Mouse (Mus musculus) skeletal muscle tissue, adult 2 months (tissue): Measurements from ENCODE around the gene Slc25a21.

Experiments
- DNase-seq: peaks from one replicate; pipeline ENCODE4 v3.0.0-alpha.2; 2012; ENCODE audit warnings: low read depth, low spot score

Gene Slc25a21

GRCm38 (mm10) chr12:56691001-56691400 is 506.3 kb downstream of the Slc25a21 start:
- no peak for DNase-seq

DNA sequence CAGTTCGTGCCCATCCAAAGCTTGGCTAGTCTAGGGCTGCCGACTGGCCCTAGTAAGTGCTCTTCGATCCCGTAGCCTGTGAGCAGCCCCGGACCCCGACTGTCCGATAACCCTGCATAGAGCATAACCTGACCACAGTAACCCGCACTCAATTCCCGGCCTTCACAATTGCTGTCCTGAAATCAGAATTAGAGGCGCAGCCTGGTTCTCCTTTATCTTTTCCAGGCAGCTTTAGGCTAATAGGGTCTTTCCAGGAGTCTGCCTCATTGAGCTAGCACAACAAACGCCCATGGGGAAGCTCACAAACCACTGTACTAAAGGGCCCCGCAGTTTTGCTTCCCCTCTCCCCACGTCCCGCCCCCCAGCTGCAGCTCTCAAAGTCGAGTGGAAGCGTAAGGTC is 506.9 kb downstream of the Slc25a21 start:
- DNase-seq = no peak

DNA sequence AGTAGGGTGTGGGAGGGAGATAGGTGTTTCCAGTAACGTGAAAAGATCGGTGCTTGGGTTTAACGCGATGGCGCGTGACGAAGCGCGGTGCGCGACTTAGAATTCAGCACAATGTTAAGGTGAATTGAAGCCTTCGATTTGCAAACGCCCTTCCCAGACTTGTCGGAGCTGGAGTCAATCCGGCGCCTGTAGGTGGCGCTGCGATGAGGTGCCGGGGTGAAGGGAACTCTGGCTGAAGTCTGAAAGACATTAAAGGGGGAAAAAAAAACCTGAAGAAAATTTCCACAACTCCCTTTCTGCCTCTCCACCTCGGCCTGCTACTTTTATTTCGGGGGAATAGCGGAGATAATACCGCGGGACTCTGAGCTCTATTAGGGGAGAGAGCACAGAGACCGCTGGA is 507.5 kb downstream of the Slc25a21 start:
- DNase-seq = no peak

- no peak for DNase-seq
Observed at GRCm38 (mm10) chr12:56689331-56689730, 507.9 kb downstream of the Slc25a21 start.

DNA sequence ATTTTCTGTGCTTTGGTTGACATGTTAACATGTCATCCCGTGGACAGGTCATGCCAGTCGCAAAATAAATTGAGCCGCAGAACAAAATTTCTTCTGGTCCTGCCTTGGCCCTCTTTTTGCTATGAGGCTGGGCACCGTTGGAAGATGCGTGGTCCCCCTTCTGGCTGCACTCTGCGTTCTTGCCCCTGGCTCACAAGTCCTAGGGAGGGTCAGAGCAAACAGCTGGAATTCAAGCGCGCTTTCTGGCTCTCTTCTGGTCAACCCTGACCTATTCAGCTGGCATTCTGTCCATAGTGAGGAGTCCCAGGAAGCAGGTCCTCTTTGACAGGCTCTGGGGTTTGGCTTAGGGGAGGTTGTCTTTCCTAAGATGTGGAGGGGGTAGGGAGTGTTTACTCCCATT is 508.4 kb downstream of the Slc25a21 start:
- DNase-seq = no peak

DNA sequence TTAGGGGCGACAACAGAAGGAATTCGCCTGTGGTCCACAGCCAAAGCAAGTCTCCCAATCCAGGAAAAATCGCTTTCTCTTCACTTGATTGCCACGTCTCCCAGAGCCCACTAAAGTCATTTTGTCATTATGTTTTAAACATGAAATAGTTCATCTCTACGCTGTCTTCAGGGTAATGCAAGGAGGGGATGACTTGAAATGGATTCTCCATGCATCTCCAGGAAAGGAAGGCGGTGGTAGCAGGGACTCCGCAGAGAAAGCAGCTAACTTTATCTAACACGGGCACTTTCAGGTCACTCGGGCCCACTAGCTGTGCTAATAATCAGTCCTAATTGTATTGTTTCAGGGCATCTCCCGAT is 508.8 kb downstream of the Slc25a21 start:
- no peak for DNase-seq

GRCm38 (mm10) chr12:56687640-56688481 is 509.4 kb downstream of the Slc25a21 start:
- no peak for DNase-seq

DNA sequence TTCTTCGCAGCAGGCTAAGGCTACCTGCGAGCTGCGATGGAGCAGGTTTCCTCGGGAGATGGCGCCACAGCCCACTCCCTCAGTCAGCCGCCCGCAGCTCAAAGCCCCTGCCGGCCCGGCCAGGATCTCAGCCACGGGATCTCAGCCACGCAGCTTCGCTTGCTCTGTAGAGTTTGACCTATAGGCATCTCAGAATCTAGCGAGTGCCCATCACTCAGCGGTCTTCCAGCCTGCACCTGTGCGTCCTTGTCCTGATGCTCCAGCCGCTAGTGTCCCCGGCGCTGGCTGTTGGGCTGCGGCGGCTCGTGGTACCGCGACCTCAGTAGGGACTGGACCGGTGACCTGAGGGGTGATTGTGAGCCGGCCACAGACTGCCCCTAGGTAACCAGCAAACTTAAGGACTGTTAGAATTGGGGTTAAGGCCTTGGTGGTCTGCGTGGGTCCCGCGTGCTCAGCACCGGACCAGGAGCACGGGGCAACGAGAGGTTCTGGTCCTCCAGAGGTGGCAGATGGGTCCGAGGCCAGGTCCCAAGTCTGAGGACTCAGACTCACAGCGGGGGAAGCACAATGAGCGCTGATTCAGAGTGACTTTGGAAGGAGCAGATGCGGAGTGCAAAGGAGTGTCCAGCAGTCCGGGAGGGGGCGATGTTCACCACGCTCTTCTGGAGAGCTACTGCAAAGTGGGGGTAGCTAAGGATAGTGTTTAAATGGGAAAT is 516.0 kb downstream of the Slc25a21 start:
- no peak for DNase-seq

GRCm38 (mm10) chr12:56677620-56678019 is 519.7 kb downstream of the Slc25a21 start:
- no peak for DNase-seq

- no peak for DNase-seq
Observed at GRCm38 (mm10) chr12:56674726-56675125, 522.5 kb downstream of the Slc25a21 start.

DNA sequence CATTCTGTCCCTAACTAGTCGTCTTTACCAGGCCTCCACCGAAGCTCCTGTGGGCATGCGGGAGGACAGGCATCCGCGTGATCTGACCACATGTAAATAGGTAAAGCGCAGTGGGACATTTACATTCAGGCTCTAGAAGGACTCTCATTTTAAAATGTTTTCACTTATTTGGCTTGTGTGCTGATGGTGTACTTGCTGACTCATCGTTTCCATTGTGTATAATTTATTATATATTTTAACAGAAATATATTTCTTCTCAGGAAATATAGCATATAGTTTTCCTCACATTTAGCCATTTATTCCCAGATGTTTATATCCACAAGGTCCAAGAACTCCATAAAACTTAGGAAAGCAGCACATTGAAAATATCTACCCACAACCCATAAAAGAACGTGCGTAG is 526.5 kb downstream of the Slc25a21 start:
- no peak for DNase-seq

- no peak for DNase-seq
Observed at GRCm38 (mm10) chr12:56669451-56670122, 527.7 kb downstream of the Slc25a21 start.
